Mouse (Mus musculus) ES-Bruce4 (cell line): Measurements from ENCODE around the gene Rasgef1b.

Source experiments
- CTCF ChIP-seq: IDR thresholded peaks from one replicate; pipeline ENCODE4 v1.8.1; 2011; ENCODE audit warnings: low read depth, low read length
- POLR2A ChIP-seq: IDR thresholded peaks from one replicate; pipeline ENCODE4 v1.8.1; 2011; ENCODE audit warnings: low read length; ENCODE audit not compliant: insufficient read depth

DNA sequence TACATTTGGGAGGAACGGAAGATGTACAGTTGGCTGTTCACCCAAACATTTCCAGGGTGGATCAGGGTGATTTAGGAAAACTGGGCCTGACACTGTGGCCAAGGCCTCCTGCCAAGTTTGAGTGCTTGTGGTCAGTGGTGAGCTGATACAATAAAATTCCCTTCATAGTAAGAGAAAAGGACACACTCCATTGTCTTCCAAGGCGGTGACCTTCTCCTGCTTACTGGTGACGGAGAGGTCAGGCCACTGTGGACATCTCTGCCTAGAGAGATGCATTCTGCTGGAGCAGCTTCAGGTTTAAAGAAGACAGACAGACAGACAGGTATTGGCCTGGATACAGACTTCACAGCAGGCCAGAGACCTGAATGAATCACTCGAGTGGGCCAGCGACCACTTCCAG, 340.7 kb downstream of the Rasgef1b start:
- TF ChIP-seq POLR2A, result no peak
- no peak for TF ChIP-seq CTCF
